ENCODE assay signal across 8 mouse cellular contexts in genomic region chr8:66442778-66443177, GRCm38 (mm10). TPM values are rescaled to one million over a fixed set of nuclear protein-coding genes. Genes with fewer than 3 reads are reported as not detected.
DNase-seq lines count a peak whose midpoint lies in the region; ATAC-seq lines count a peak whose summit lies in the region.

No protein-coding gene starts in this region.

- H3K4me2 ChIP-seq in limb, embryonic 11.5 days (ENCODE audit: low read depth, severe bottlenecking) = no peak overlapping the region

- H3K36me3 ChIP-seq in limb, embryonic 11.5 days (ENCODE audit: control insufficient read depth, insufficient read depth, low read length) = no peaks in the 10 kb centered on the region
- no peaks in the 10 kb centered on the region for H3K36me3 ChIP-seq in limb, embryonic 10.5 days

- DNase-seq in adrenal gland, postnatal 36 days = peak; percentile 3 to 12
- DNase-seq in adrenal gland, postnatal 4 days (ENCODE audit: low spot score in 2 of 2) = no peak
- DNase-seq in limb, embryonic 11.5 days (ENCODE audit: low spot score) = peak; percentile 30
- no peak for DNase-seq in limb, embryonic 10.5 days (ENCODE audit: low spot score)
- DNase-seq in brain, adult 2 months (ENCODE audit: low read depth, low spot score) = peak; percentile 85
- peak; percentile 36 for DNase-seq in left cerebral cortex, postnatal 10 days (ENCODE audit: extremely low spot score in 1 of 2, low spot score in 2 of 2)
- peak; percentile 61 for DNase-seq in telencephalon, adult 2 months (ENCODE audit: low read depth, low spot score)
- no peak for DNase-seq in cerebellum, adult 11-12 months

- no peaks in the 10 kb centered on the region for H3K4me1 ChIP-seq in limb, embryonic 11.5 days (ENCODE audit: control insufficient read depth, insufficient read depth, low read length)
- H3K4me1 ChIP-seq in limb, embryonic 10.5 days = no peaks in the 10 kb centered on the region

- no peaks in the 10 kb centered on the region for H3K9me3 ChIP-seq in limb, embryonic 11.5 days (ENCODE audit: control insufficient read depth, low read length)
- H3K9me3 ChIP-seq in limb, embryonic 10.5 days (replicated peaks) = no peaks in the 10 kb centered on the region

- no peaks in the 10 kb centered on the region for H3K27me3 ChIP-seq in limb, embryonic 11.5 days (ENCODE audit: control insufficient read depth, insufficient read depth, low read length)
- H3K27me3 ChIP-seq in limb, embryonic 10.5 days (ENCODE audit: low read depth, poor library complexity, severe bottlenecking) = no peaks in the 10 kb centered on the region

- WGBS in limb, embryonic 11.5 days = 28% methylated on average over 1 of the region's 1 CpGs
- 10% methylated on average over 1 of the region's 1 CpGs for WGBS in limb, embryonic 10.5 days

- ATAC-seq in limb, embryonic 11.5 days (ENCODE audit: insufficient number of reproducible peaks, low FRiP score, low TSS enrichment, low read depth) = no peak

- no peak overlapping the region for H3K27ac ChIP-seq in limb, embryonic 11.5 days (replicated peaks; ENCODE audit: low read depth, low read length)
- no peak overlapping the region for H3K27ac ChIP-seq in limb, embryonic 10.5 days

- intact Hi-C loops in left cerebral cortex, postnatal 10 days (cut with DNase I) = loop anchor here (2.0 to 5.0 kb wide), 2 partner anchors 825 to 1282 kb away; partner anchors contain the start of gene March1

- H3K4me3 ChIP-seq in limb, embryonic 11.5 days (ENCODE audit: low read depth, low read length) = no peak overlapping the region
- H3K4me3 ChIP-seq in limb, embryonic 10.5 days = no peak overlapping the region

- no peak overlapping the region for H3K9ac ChIP-seq in limb, embryonic 11.5 days (ENCODE audit: low read length)

RNA-seq across cellular contexts. Expression of gene Tma16, which starts 43.6 kb away (rescaled TPM):
- 1 to 10 TPM; 5.7 to 8.9 TPM for total RNA-seq in adrenal gland, postnatal 36 days (2021)
- 10 to 100 TPM; 12.2 to 13.8 TPM for total RNA-seq in adrenal gland, postnatal 4 days (2021)
- polyA plus RNA-seq in limb, embryonic 11.5 days (2014; fragmentation: Nextera tagmentation; extraction: Ambion mirVana) = 18.5 and 19.0 TPM in 2 replicates
- 21.5 and 25.1 TPM in 2 replicates for polyA plus RNA-seq in limb, embryonic 10.5 days (2016; fragmentation: Nextera tagmentation; extraction: Ambion mirVana)
- total RNA-seq in left cerebral cortex, postnatal 10 days (2021) = 10 to 100 TPM; 10.4 to 10.8 TPM

Comparison
In these comparisons a context has a peak if more than half of its experiments do, and no peak if none do; other contexts are left out.
1. DNase-seq: peak in adrenal gland, postnatal 36 days (2 of 2), limb, embryonic 11.5 days (single experiment), brain, adult 2 months (single experiment), left cerebral cortex, postnatal 10 days (2 of 2) and telencephalon, adult 2 months (single experiment); none in adrenal gland, postnatal 4 days (0 of 2), limb, embryonic 10.5 days (single experiment) and cerebellum, adult 11-12 months (single experiment).